Mouse (Mus musculus) thymus, adult 2 months (tissue): ENCODE results near the gene Dtymk.

ENCODE experiments used
- CTCF ChIP-seq: fragments of 200-500 bp; IDR thresholded peaks from 2 replicates; pipeline ENCODE4 v1.5.1; 2012; ENCODE audit warnings: mild to moderate bottlenecking, control low read depth, low read length, moderate library complexity, borderline replicate concordance; ENCODE audit not compliant: control insufficient read depth, poor library complexity, insufficient read depth; ENCODE audit errors: extremely low read depth
- POLR2A ChIP-seq: fragments of 200-500 bp; IDR thresholded peaks from 2 replicates; pipeline ENCODE4 v1.6.1; 2012; ENCODE audit warnings: mild to moderate bottlenecking, low read length, control low read depth, moderate library complexity; ENCODE audit not compliant: control insufficient read depth, poor library complexity, insufficient read depth; ENCODE audit errors: extremely low read depth

GRCm38 (mm10) chr1:93754573-93755290, 47.0 kb downstream of the Dtymk start, which contains the start of gene Thap4:
- TF ChIP-seq POLR2A (peak; percentile 72), CTCF (peak; percentile 69; the same call in 1 of the 2 replicates)
